Mouse (Mus musculus): ENCODE measurements at regions not wholly inside any gene's neighbourhood (a gene's known extent, or its start where the extent isn't known, plus 50 kb on each side); places are given as distances from the start of the nearest gene placed in this dataset.
A peak's percentile ranks its signal among the peaks of the same experiment; 100 is the strongest.
"Not testable (repeated sequence)": the region's sequence is repeated elsewhere in the genome, so short reads cannot be mapped to it uniquely, and the experiment has no call there.

GRCm38 (mm10) chr4:153160115-153160514 lies 322.5 kb downstream of the Ajap1 start:
- H3K36me3 ChIP-seq (ENCODE audit: control insufficient read depth, insufficient read depth, low read length): no peaks in the 10 kb centered on the region
- no peak overlapping the region for H3K4me2 ChIP-seq (ENCODE audit: low read length)
- H3K4me1 ChIP-seq (ENCODE audit: control insufficient read depth, insufficient read depth, low read length): no peaks in the 10 kb centered on the region
- no peak overlapping the region for H3K27ac ChIP-seq (ENCODE audit: low read depth, low read length)
- WGBS: 90% methylated on average over 3 of the region's 3 CpGs
- H3K9me3 ChIP-seq (replicated peaks; ENCODE audit: control insufficient read depth, low read length): peaks cover 3% of the 10 kb centered on the region; the same call in 1 of the 2 replicates
- no peak overlapping the region for H3K9ac ChIP-seq (ENCODE audit: low read length)
- no peak for DNase-seq (ENCODE audit: low spot score)
- no peak overlapping the region for H3K4me3 ChIP-seq (ENCODE audit: low read depth, low read length)
- no peak for ATAC-seq
- H3K27me3 ChIP-seq (replicated peaks; ENCODE audit: control insufficient read depth, insufficient read depth, low read length): no peaks in the 10 kb centered on the region

GRCm38 (mm10) chr4:153157572-153157971 lies 325.0 kb downstream of the Ajap1 start:
- Histone ChIP-seq H3K9ac (ENCODE audit: low read length) (no peak overlapping the region), H3K9me3 (replicated peaks; ENCODE audit: control insufficient read depth, low read length) (peaks cover 3% of the 10 kb centered on the region; the same call in 1 of the 2 replicates), H3K27ac (ENCODE audit: low read depth, low read length) (no peak overlapping the region), H3K4me3 (ENCODE audit: low read depth, low read length) (no peak overlapping the region), H3K4me1 (ENCODE audit: control insufficient read depth, insufficient read depth, low read length) (no peaks in the 10 kb centered on the region), H3K27me3 (replicated peaks; ENCODE audit: control insufficient read depth, insufficient read depth, low read length) (no peaks in the 10 kb centered on the region), H3K4me2 (ENCODE audit: low read length) (no peak overlapping the region), H3K36me3 (ENCODE audit: control insufficient read depth, insufficient read depth, low read length) (no peaks in the 10 kb centered on the region)
- ATAC-seq: no peak
- 97% methylated on average over 3 of the region's 3 CpGs for WGBS
- no peak for DNase-seq (ENCODE audit: low spot score)

GRCm38 (mm10) chr4:153152923-153153322 lies 329.7 kb downstream of the Ajap1 start:
- not testable (repeated sequence) for H3K9me3 ChIP-seq (replicated peaks; ENCODE audit: control insufficient read depth, low read length); H3K9ac ChIP-seq (ENCODE audit: low read length); H3K4me1 ChIP-seq (ENCODE audit: control insufficient read depth, insufficient read depth, low read length); ATAC-seq; DNase-seq (ENCODE audit: low spot score); H3K4me2 ChIP-seq (ENCODE audit: low read length); H3K27ac ChIP-seq (ENCODE audit: low read depth, low read length); H3K4me3 ChIP-seq (ENCODE audit: low read depth, low read length); H3K27me3 ChIP-seq (replicated peaks; ENCODE audit: control insufficient read depth, insufficient read depth, low read length); H3K36me3 ChIP-seq (ENCODE audit: control insufficient read depth, insufficient read depth, low read length)

- Histone ChIP-seq H3K4me3 (ENCODE audit: low read depth, low read length) (no peak overlapping the region), H3K36me3 (ENCODE audit: control insufficient read depth, insufficient read depth, low read length) (no peaks in the 10 kb centered on the region), H3K9me3 (replicated peaks; ENCODE audit: control insufficient read depth, low read length) (no peaks in the 10 kb centered on the region), H3K27me3 (replicated peaks; ENCODE audit: control insufficient read depth, insufficient read depth, low read length) (no peaks in the 10 kb centered on the region), H3K9ac (ENCODE audit: low read length) (no peak overlapping the region), H3K4me2 (ENCODE audit: low read length) (no peak overlapping the region), H3K27ac (ENCODE audit: low read depth, low read length) (no peak overlapping the region), H3K4me1 (ENCODE audit: control insufficient read depth, insufficient read depth, low read length) (no peaks in the 10 kb centered on the region)
- no peak for DNase-seq (ENCODE audit: low spot score)
- 91% methylated on average over 13 of the region's 13 CpGs for WGBS
- no peak for ATAC-seq
Measured at GRCm38 (mm10) chr4:153133147-153133546, 349.5 kb downstream of the Ajap1 start.

- Histone ChIP-seq H3K9ac (ENCODE audit: low read length) (no peak overlapping the region), H3K9me3 (replicated peaks; ENCODE audit: control insufficient read depth, low read length) (no peaks in the 10 kb centered on the region), H3K4me1 (ENCODE audit: control insufficient read depth, insufficient read depth, low read length) (no peaks in the 10 kb centered on the region), H3K4me2 (ENCODE audit: low read length) (no peak overlapping the region), H3K27me3 (replicated peaks; ENCODE audit: control insufficient read depth, insufficient read depth, low read length) (no peaks in the 10 kb centered on the region), H3K4me3 (ENCODE audit: low read depth, low read length) (no peak overlapping the region), H3K27ac (ENCODE audit: low read depth, low read length) (no peak overlapping the region), H3K36me3 (ENCODE audit: control insufficient read depth, insufficient read depth, low read length) (no peaks in the 10 kb centered on the region)
- ATAC-seq: no peak
- peak; percentile 24 for DNase-seq (ENCODE audit: low spot score)
- WGBS: 74% methylated on average over 2 of the region's 2 CpGs
Measured at GRCm38 (mm10) chr4:153129345-153129744, 353.3 kb downstream of the Ajap1 start.

GRCm38 (mm10) chr4:153128162-153128561 lies 354.4 kb downstream of the Ajap1 start:
- H3K4me3 ChIP-seq (ENCODE audit: low read depth, low read length): no peak overlapping the region
- WGBS: 95% methylated on average over 12 of the region's 12 CpGs
- no peak for DNase-seq (ENCODE audit: low spot score)
- H3K4me1 ChIP-seq (ENCODE audit: control insufficient read depth, insufficient read depth, low read length): no peaks in the 10 kb centered on the region
- H3K36me3 ChIP-seq (ENCODE audit: control insufficient read depth, insufficient read depth, low read length): no peaks in the 10 kb centered on the region
- H3K9me3 ChIP-seq (replicated peaks; ENCODE audit: control insufficient read depth, low read length): no peaks in the 10 kb centered on the region
- ATAC-seq: no peak
- H3K27me3 ChIP-seq (replicated peaks; ENCODE audit: control insufficient read depth, insufficient read depth, low read length): no peaks in the 10 kb centered on the region
- H3K4me2 ChIP-seq (ENCODE audit: low read length): no peak overlapping the region
- H3K9ac ChIP-seq (ENCODE audit: low read length): no peak overlapping the region
- no peak overlapping the region for H3K27ac ChIP-seq (ENCODE audit: low read depth, low read length)

- H3K27ac ChIP-seq (ENCODE audit: low read depth, low read length): no peak overlapping the region
- H3K36me3 ChIP-seq (ENCODE audit: control insufficient read depth, insufficient read depth, low read length): no peaks in the 10 kb centered on the region
- DNase-seq (ENCODE audit: low spot score) (no peak), ATAC-seq (no peak)
- no peaks in the 10 kb centered on the region for H3K4me1 ChIP-seq (ENCODE audit: control insufficient read depth, insufficient read depth, low read length)
- no peaks in the 10 kb centered on the region for H3K27me3 ChIP-seq (replicated peaks; ENCODE audit: control insufficient read depth, insufficient read depth, low read length)
- WGBS: 59% methylated on average over 6 of the region's 6 CpGs
- no peak overlapping the region for H3K4me2 ChIP-seq (ENCODE audit: low read length)
- no peaks in the 10 kb centered on the region for H3K9me3 ChIP-seq (replicated peaks; ENCODE audit: control insufficient read depth, low read length)
- no peak overlapping the region for H3K4me3 ChIP-seq (ENCODE audit: low read depth, low read length)
- H3K9ac ChIP-seq (ENCODE audit: low read length): no peak overlapping the region
Measured at GRCm38 (mm10) chr4:153120480-153120879, 362.1 kb downstream of the Ajap1 start.

GRCm38 (mm10) chr4:153119647-153120102 lies 362.9 kb downstream of the Ajap1 start:
- DNase-seq (ENCODE audit: low spot score) (no peak), ATAC-seq (no peak)
- no peak overlapping the region for H3K4me3 ChIP-seq (ENCODE audit: low read depth, low read length)
- no peak overlapping the region for H3K9ac ChIP-seq (ENCODE audit: low read length)
- H3K27ac ChIP-seq (ENCODE audit: low read depth, low read length): no peak overlapping the region
- 50% methylated on average over 4 of the region's 4 CpGs for WGBS
- no peaks in the 10 kb centered on the region for H3K9me3 ChIP-seq (replicated peaks; ENCODE audit: control insufficient read depth, low read length)
- no peak overlapping the region for H3K4me2 ChIP-seq (ENCODE audit: low read length)
- no peaks in the 10 kb centered on the region for H3K36me3 ChIP-seq (ENCODE audit: control insufficient read depth, insufficient read depth, low read length)
- H3K4me1 ChIP-seq (ENCODE audit: control insufficient read depth, insufficient read depth, low read length): no peaks in the 10 kb centered on the region
- H3K27me3 ChIP-seq (replicated peaks; ENCODE audit: control insufficient read depth, insufficient read depth, low read length): no peaks in the 10 kb centered on the region

- WGBS: 55% methylated on average over 14 of the region's 14 CpGs
- DNase-seq (ENCODE audit: low spot score) (no peak), ATAC-seq (no peak)
- H3K27ac ChIP-seq (ENCODE audit: low read depth, low read length): no peak overlapping the region
- H3K4me2 ChIP-seq (ENCODE audit: low read length): no peak overlapping the region
- no peaks in the 10 kb centered on the region for H3K36me3 ChIP-seq (ENCODE audit: control insufficient read depth, insufficient read depth, low read length)
- H3K4me1 ChIP-seq (ENCODE audit: control insufficient read depth, insufficient read depth, low read length): no peaks in the 10 kb centered on the region
- H3K27me3 ChIP-seq (replicated peaks; ENCODE audit: control insufficient read depth, insufficient read depth, low read length): no peaks in the 10 kb centered on the region
- H3K9ac ChIP-seq (ENCODE audit: low read length): no peak overlapping the region
- H3K9me3 ChIP-seq (replicated peaks; ENCODE audit: control insufficient read depth, low read length): no peaks in the 10 kb centered on the region
- H3K4me3 ChIP-seq (ENCODE audit: low read depth, low read length): no peak overlapping the region
Measured at GRCm38 (mm10) chr4:153118824-153119646, 363.6 kb downstream of the Ajap1 start.

Data from forebrain, embryonic 14.5 days (tissue).